Mouse (Mus musculus): Measurements from ENCODE around the gene Chst11.

DNA sequence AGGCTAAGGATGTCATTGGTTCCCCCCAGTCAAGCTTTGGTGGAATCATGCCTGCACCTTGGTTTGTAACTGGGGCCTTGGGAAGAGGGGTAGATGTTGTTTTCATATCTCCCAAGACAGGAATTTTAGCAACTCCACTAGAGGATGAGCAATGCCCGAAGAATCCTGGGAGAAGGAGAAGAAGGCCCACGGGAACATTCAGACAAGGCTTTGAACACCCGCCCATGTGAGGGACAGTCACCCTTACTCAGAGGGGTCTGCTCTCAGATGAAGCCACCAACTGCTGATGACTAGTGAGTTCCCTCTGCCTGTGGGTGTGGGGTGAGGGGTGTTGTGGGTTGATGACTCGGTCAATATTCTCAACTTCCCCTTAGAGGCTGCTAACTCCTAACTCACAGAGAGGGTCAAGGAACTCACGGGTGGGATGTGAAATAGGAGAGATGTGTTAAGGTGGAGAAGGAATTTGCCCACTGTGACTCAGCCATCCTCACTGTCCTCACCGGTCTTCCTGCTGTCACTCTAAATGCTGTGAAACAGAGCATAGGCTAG lies 22.8 kb upstream of the Chst11 start:
- TF ChIP-seq MAZ (IDR thresholded peaks at IDR 0.05; ENCODE audit: low read depth, low read length) (no peak), MEF2A (IDR thresholded peaks at IDR 0.05; ENCODE audit: extremely low read depth, insufficient replicate concordance, low read depth, low read length, poor library complexity, severe bottlenecking) (no peak), MXI1 (IDR thresholded peaks at IDR 0.05; ENCODE audit: low read depth, low read length) (no peak), GATA1 (IDR thresholded peaks at IDR 0.05; ENCODE audit: low read depth, low read length) (no peak)
